Mouse (Mus musculus): ENCODE measurements around the gene Tmem63a. TPM values are rescaled to one million over a fixed set of nuclear protein-coding genes. Genes with fewer than 3 reads are reported as not detected.

Gene Tmem63a
- total RNA-seq (2015; ENCODE audit: low replicate concordance): 8.5 and 13.8 TPM in 2 replicates
- 6.6 and 13.1 TPM in 2 replicates for total RNA-seq (2017; ENCODE audit: low replicate concordance)

DNA sequence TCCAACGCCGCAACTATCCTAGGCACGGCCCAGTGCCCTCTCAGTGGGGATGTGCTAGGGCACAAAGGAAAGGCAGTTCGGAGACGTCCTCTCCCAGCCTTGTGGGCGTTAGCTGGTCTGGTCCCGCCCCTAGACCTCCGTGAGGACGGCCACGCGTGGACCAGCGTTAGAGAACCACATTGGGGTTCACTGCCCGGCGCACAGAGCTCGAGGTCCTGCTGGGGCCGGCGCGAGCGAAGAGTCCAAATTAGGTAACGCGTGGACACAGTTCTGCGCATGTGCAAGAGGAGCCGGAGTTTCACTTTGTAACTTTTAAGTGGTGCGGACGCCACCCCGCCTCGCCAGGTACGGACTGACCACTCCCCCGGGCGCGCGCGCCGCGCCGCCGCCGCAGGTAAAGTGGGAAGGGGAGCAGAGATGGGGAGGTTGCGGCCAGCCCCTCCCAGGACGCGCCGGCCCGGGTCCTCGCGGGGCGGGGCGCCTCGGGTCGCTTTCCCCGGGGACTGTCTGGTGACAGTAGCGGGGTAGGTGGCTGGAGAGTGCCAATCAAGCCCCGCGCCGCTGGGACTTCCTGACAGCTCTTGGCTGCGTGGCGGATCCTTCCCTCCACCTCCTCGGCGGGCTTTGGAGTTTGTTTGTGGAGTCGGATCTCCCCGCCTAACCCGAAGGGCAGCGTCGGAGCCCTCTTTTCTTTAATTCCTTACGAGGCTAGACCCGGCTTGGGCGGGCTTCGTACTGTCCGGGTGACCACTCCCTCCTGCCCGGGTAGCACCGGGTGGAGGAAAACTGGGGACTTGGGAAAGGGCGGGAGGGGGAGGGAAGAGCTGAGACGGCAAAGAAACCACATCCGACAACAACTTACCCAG is at the start of gene Tmem63a:
Tmem63a (plus strand) TSS at position 179 of the 866 bp plus-strand sequence.
- ATAC-seq (replicated peaks; ENCODE audit: low FRiP score, poor library complexity, severe bottlenecking): peak; percentile 62

GRCm38 (mm10) chr1:180892808-180893207 is 49.3 kb upstream of the Tmem63a start, which contains the start of gene Lefty2:
Gene Lefty2, plus strand, starts transcription at chr1:180893108.
- ATAC-seq (replicated peaks; ENCODE audit: low FRiP score, poor library complexity, severe bottlenecking): no peak

DNA sequence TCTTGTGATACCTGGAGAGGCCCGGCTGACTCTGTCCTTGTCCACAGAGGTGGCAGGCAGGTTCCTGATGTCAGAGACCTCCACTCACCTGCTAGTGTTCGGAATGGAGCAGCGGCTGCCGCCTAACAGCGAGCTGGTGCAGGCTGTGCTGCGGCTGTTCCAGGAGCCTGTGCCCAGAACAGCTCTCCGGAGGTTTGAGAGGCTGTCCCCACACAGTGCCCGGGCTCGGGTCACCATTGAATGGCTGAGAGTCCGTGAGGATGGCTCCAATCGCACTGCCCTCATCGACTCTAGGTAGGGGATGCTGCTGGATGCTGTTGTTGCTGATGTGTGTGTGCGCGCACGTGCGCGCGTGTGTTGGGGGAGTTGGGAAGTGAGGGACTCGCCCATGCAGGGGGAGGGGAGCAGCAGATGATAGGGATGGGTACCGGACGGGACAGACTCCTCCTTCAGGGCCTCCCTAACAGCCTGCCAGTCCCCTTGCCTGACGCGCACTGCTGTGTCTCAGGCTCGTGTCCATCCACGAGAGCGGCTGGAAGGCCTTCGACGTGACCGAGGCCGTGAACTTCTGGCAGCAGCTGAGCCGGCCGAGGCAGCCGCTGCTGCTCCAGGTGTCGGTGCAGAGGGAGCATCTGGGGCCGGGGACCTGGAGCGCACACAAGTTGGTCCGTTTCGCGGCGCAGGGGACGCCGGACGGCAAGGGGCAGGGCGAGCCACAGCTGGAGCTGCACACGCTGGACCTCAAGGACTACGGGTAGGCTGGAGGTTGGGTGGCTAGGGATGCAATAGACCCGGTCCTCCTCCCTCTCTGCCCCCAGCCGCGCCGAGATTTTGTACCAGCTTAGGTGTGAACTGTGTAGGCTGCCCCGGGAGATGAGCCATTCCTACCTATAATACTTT is 47.8 kb upstream of the Tmem63a start:
- ATAC-seq (replicated peaks; ENCODE audit: low FRiP score, poor library complexity, severe bottlenecking): peak; percentile 51

DNA sequence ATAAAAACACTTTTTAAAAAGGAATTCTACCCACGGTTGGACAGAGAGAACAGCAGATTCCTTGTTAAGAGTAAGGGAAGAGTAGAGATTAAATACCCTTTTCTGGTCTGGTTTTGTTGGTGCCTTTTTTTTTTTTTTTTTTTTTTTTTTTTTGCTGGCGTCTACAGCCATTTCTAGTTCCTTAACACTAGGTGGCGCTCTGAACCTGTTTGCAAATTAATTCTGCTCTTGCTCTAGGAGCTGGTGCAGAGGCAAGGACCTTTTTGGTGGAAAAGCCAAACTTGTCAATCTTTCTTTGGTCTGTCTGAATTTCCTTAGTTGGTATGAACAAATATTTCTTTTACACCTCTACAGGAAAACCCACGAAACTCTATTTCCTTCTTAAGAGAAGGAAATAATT is 41.0 kb upstream of the Tmem63a start:
- ATAC-seq (replicated peaks; ENCODE audit: low FRiP score, poor library complexity, severe bottlenecking): 0 out of 2 replicates have a peak, but pooled peaks have one; percentile 17

DNA sequence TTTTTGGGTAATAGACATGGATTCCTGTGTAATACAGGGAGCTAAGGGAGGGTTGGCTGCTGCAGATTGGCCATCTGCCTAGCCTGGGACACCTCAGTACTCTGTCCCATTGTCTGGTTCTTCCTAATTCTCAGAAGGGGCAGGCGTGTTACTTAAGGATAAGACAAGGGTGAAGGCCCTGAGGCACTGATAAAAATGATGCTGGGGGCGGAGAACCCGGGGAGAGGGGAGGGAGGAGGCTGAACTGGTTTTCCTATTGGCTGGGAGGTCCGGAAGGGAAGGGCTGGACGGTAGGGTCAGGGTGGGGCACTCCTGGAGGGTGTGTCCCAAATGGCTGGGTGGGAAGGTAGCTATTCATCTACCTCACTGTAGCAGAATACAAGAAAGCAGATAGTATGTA is 39.2 kb upstream of the Tmem63a start:
- peak; percentile 80 for ATAC-seq (replicated peaks; ENCODE audit: low FRiP score, poor library complexity, severe bottlenecking)

- ATAC-seq (replicated peaks; ENCODE audit: low FRiP score, poor library complexity, severe bottlenecking): peak; percentile 4; the same call in 1 of the 2 replicates
Measured at GRCm38 (mm10) chr1:180903666-180904038, 38.5 kb upstream of the Tmem63a start.

GRCm38 (mm10) chr1:180904039-180904814 is 37.9 kb upstream of the Tmem63a start, which contains the start of gene Pycr2:
Gene Pycr2, plus strand, starts transcription at chr1:180904293.
- ATAC-seq (replicated peaks; ENCODE audit: low FRiP score, poor library complexity, severe bottlenecking): peak; percentile 86

DNA sequence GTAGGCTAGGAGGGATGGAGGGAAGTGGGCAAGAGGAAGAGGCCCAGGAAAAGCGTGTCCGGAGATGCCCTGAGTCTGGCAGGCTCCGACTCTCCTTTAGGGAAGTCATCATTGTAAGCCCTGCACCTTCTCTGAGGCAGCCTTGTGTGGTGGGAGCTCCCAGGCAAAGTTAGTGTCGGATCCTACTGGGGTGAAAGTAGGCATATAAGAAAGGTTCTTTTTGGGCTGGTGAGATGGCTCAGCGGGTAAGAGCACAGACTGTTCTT is 37.4 kb upstream of the Tmem63a start:
- ATAC-seq (replicated peaks; ENCODE audit: low FRiP score, poor library complexity, severe bottlenecking): 0 out of 2 replicates have a peak, but pooled peaks have one; percentile 5

- no peak for ATAC-seq (replicated peaks; ENCODE audit: low FRiP score, poor library complexity, severe bottlenecking)
Measured at GRCm38 (mm10) chr1:180905307-180905706, 36.8 kb upstream of the Tmem63a start.

DNA sequence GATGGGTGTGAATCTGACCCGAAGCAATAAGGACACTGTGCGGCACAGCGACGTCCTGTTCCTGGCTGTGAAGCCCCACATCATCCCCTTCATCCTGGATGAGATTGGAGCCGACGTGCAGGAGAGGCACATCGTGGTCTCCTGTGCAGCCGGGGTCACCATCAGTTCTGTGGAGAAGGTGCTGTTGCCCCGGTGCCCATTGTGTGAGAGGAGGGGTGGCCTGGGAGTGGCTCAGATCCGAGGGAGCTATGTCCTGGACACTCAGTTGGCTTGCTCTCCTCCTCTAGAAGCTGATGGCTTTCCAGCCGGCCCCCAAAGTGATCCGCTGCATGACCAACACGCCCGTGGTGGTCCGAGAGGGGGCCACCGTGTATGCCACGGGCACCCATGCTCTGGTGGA is 36.3 kb upstream of the Tmem63a start:
- no peak for ATAC-seq (replicated peaks; ENCODE audit: low FRiP score, poor library complexity, severe bottlenecking)

GRCm38 (mm10) chr1:180906461-180907147 is 35.5 kb upstream of the Tmem63a start:
- no peak for ATAC-seq (replicated peaks; ENCODE audit: low FRiP score, poor library complexity, severe bottlenecking)

- no peak for ATAC-seq (replicated peaks; ENCODE audit: low FRiP score, poor library complexity, severe bottlenecking)
Measured at GRCm38 (mm10) chr1:180911138-180911537, 31.0 kb upstream of the Tmem63a start.

DNA sequence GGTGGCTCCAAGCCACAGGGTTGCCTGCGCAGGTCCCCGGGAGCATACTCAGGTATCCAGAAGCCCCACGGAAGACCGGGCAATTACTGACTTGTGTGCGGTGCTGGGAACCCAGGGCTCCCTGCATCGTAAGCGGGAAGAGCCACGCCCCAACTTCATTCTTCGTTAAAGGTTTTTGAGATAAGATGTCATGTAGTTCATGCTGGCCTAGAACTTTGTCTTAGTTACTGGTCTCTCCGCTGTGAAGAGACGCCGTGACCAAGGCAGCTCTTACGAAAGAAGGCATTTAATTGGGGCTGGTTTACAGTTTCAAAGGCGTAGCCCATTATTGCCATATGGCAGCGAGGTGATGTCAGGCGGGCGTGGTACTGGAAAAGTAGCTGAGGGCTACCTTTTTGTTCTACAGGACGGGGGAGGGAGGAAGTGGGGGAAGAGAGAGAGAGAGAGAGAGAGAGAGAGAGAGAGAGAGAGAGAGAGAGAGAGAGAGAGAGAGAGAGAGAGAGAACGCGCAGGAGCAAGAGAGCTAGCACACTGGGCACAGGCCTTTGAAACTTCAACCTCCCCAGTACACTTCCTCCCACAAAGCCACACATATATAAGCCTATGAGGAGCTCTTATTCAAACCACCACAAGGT is 30.4 kb upstream of the Tmem63a start:
- peak; percentile 47 for ATAC-seq (replicated peaks; ENCODE audit: low FRiP score, poor library complexity, severe bottlenecking)

GRCm38 (mm10) chr1:180912792-180913191 is 29.4 kb upstream of the Tmem63a start:
- no peak for ATAC-seq (replicated peaks; ENCODE audit: low FRiP score, poor library complexity, severe bottlenecking)

DNA sequence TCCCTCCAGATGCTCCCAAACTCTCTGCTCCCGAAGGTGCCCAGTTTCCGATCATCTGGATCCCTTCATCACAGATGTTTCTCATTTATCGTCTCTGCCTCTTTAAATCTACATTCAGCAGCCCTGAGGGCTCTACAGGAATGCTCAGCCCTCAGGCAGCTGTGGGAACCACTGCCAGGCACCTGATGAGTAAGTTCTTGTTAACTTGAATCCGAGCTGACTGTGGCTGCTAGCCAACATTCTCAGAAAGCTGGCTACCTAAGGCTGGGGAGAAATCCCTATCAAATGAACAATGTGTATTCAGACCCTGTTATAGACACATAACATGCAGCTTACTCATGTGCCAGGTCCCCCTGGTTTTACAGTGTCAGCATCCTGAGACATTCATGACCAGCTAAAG is 28.3 kb upstream of the Tmem63a start:
- ATAC-seq (replicated peaks; ENCODE audit: low FRiP score, poor library complexity, severe bottlenecking): no peak

DNA sequence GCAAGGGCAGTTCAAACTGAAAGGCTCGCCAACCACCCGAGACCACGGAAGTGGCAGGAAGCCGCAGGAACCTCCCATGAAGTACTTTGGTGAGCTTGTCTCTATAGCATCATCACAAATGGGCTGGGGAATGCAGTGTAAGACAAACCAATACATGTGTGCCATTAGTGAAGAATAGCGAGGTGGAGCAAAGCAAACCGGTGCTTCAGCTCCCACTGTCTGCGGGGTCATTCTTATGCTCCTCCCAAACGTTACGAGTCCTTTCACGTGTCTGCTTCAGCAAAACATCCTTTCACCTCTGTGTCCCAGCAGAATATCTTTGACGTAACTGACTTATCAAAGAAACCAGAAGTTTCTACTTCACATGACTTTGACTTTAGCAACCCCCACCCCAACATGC is 25.7 kb upstream of the Tmem63a start:
- ATAC-seq (replicated peaks; ENCODE audit: low FRiP score, poor library complexity, severe bottlenecking): no peak

DNA sequence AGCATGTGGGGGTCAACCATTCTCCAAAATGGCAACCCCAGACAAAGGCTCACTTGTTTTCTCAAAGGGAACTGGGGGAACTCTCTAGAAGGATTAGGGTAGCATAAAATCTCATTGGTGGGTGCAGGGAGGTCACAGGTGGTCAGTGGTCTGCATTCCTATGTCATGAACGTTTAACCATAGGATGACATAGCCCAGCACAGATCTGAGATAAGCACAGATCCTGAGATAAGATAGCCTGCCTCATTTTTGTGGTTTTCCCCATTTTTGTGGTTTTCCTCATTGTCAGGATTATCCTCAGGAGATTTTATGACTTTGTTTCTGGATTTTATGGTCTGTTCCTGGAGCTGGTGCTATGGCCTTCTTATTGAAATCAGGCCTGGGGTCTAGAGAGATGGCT is 25.1 kb upstream of the Tmem63a start:
- ATAC-seq (replicated peaks; ENCODE audit: low FRiP score, poor library complexity, severe bottlenecking): no peak

GRCm38 (mm10) chr1:180919686-180920085 is 22.5 kb upstream of the Tmem63a start:
- peak; percentile 80 for ATAC-seq (replicated peaks; ENCODE audit: low FRiP score, poor library complexity, severe bottlenecking)

All from erythroblast, adult 5-6 weeks (primary cell).